Mouse (Mus musculus) bone marrow, adult 2 months (tissue): ENCODE data around the gene Rpusd1.
"Not testable (repeated sequence)": the region's sequence is repeated elsewhere in the genome, so short reads cannot be mapped to it uniquely, and the experiment has no call there.

Source experiments
- CTCF ChIP-seq: fragments of 200-500 bp; IDR thresholded peaks from 2 replicates; pipeline ENCODE4 v1.5.1; 2011; ENCODE audit warnings: low read length, control low read depth; ENCODE audit not compliant: control insufficient read depth, insufficient read depth
- POLR2A ChIP-seq: fragments of 200-500 bp; IDR thresholded peaks from 2 replicates; pipeline ENCODE4 v1.6.1; 2011; ENCODE audit warnings: low read depth, mild to moderate bottlenecking, control low read depth, low read length, borderline replicate concordance; ENCODE audit not compliant: control insufficient read depth

- not testable (repeated sequence) for TF ChIP-seq CTCF, POLR2A
Measured at GRCm38 (mm10) chr17:25741471-25741870, 14.0 kb downstream of the Rpusd1 start.
